Mouse (Mus musculus) G1E-ER4 (cell line): ENCODE data around the gene Akap10. TPM values are rescaled to one million over a fixed set of nuclear protein-coding genes. Genes with fewer than 3 reads are reported as not detected.

Experiments used
- GATA1 ChIP-seq: IDR thresholded peaks from one replicate; pipeline ENCODE4 v1.8.0; 2012; ENCODE audit warnings: low read length, inconsistent platforms
- polyA plus RNA-seq: library from polyadenylated mRNA; stranded (reverse); fragments of >175 nt; gene quantifications from 2 replicates; pipeline ENCODE4 v1.2.3, GENCODE M21; 2012

Akap10 gene
- polyA plus RNA-seq, 1 experiment, result 19.9 TPM

DNA sequence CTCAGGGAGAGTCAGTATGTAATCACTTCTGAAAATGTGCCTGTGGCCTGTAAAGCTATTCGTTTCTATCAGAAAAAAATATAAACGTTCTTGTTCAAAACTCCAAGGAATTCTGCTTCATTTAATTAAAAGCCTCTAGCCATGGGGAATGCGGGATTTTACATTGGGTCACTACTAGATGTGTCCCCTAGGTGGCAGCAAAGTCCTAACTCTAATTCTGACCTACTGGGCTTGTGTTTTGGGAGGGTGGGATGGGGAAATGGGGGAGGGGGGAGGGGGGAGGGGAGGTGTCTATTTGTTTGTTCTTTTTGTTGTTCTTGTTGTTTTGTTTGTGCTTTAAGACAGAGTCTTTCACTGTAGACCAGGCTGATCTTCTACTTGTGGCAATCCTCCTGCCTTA lies 19.3 kb upstream of the Akap10 start:
- no peak for TF ChIP-seq GATA1

DNA sequence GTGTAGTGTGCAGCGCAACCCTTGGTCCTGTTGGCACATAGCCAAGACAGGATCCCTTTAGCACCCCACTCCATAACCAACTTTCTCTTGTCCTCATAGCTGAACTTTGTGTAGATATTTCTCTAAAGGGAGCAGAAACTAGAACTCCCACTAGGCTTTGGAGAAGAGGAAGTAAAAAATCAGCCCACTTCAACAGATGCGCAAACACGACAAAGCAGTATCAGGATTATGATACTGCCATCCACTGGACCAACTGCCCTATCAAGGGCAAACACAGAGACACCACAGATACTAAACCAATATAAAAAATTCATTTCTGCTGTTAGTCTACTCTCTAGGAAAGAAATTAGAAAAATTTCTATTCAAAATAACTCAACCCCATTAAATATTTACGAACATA lies 16.6 kb upstream of the Akap10 start:
- no peak for TF ChIP-seq GATA1

DNA sequence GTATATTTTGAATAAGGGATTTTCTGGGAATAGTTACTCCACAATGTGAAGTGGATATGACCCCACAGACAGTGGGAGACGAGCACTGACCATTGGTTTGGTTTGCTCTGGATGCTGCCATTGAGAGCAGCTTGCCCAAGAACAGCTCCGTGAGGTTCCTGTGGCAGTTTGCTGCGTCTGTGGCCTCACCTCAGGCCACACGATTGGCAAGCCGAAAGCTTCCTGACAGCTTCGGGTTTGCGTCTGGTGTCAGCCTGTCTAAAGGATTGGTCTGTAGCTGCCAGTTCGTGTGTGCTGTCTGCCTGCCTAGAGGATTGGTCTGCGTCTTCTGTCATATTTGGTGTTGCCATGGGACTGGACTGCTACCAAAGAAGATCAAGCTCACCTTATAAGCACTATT lies 14.4 kb upstream of the Akap10 start:
- TF ChIP-seq GATA1, result no peak

DNA sequence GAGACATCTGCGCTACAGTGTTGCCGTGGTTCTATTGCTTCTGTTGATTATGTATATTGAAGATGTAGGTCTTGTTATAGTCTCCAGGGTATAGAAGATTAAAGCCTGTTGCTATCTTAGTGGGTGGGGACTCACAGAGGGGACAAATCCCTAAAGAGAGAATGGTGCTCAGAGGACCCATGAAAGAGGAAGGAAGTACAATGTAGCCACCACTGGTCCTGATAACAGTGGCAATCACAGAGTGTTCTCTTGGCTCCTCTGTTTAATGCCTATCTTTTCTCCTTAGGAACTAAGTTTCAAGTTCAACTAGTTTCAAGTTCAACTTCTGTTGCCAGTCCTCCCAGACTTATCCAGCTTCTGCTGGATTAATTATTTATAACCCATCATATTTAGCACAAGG lies 12.9 kb upstream of the Akap10 start:
- TF ChIP-seq GATA1, result no peak

GRCm38 (mm10) chr11:61937761-61938160 lies 7.7 kb upstream of the Akap10 start:
- TF ChIP-seq GATA1, result no peak

GRCm38 (mm10) chr11:61930640-61931586 lies 861 bp upstream of the Akap10 start:
- TF ChIP-seq GATA1, result no peak

DNA sequence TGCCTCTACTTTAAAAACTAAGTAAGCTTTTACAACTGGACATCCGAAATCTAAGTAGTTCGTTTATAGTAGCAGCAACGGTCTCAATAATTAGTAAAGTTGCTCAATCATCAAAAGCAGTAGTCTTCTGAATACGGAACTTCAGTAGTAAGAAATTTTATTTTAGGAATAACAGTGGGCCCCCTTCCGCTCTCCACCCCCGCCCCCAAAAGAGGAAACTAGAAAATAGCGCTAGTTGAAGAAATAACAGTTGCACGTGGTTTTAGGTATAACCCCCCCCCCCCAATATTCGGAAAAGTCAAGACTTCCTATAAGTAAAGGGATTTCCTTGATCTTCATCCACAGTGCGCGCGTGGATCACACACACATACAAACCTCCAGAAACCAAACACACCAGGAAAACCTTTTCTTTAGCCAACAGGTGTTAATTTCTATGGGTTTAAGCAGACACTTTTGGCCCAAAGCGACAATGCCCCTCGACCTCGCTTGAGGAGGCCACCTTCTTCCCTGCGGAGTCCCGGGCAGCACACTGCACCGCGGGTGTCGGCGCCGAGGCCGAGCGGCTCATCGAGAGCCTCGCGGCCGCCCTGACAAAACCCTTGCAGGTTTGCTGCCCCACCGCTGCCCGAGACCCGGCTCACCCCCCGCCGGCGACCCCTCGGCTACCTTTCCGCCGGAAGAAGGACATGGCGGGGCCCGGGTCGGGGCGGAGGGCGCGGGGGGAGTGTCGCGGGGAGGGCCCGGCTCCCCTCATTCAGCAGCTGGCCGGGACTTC lies 542 bp downstream of the Akap10 start:
- TF ChIP-seq GATA1, result no peak

GRCm38 (mm10) chr11:61923309-61923708 lies 6.7 kb downstream of the Akap10 start:
- TF ChIP-seq GATA1, result no peak

- TF ChIP-seq GATA1, result no peak
Observed at GRCm38 (mm10) chr11:61919702-61920101, 10.3 kb downstream of the Akap10 start.

DNA sequence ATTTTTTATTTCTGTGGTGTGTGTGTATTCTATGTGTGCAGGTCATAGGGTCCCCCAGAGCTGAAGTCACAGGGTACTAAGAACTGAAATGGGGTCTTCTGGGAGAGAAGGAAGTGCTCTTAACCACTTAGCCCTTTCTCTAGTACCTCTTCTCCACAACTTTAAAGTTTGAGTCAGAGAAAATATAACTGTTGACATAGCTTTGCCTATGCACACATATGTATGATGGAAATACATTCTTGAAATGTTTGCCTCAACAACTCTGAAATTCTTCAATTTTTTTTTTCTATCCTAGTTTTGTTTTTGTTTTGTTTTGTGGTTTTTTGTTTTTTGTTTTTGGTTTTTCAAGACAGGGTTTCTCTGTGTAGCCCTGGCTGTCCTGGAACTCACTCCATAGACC lies 21.7 kb downstream of the Akap10 start:
- TF ChIP-seq GATA1, result no peak

- TF ChIP-seq GATA1, result no peak
Observed at GRCm38 (mm10) chr11:61882183-61882582, 47.9 kb downstream of the Akap10 start.

GRCm38 (mm10) chr11:61879921-61880320 lies 50.1 kb downstream of the Akap10 start:
- no peak for TF ChIP-seq GATA1

- no peak for TF ChIP-seq GATA1
Observed at GRCm38 (mm10) chr11:61871881-61872280, 58.2 kb downstream of the Akap10 start.

DNA sequence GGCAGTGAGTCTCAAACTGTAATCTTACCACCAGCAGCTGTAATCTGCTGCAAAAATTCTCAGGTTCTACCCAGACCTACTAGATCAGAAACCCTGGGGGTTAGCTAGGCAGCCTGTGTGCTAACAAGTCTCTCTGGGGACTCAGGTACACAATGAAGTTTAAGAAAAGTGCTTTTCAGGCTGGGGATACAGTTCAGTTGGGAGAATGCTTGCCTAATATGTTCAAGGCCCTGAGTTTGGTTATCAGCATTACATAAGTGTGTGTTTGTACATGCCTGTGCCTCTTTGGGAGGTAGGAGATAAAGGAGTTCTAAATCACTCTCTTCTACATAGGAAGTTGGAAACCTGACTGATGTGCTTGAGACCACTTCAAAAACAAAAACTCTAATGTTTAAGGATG lies 63.2 kb downstream of the Akap10 start:
- TF ChIP-seq GATA1, result no peak

GRCm38 (mm10) chr11:61861781-61862547 lies 68.1 kb downstream of the Akap10 start:
- TF ChIP-seq GATA1, result no peak

DNA sequence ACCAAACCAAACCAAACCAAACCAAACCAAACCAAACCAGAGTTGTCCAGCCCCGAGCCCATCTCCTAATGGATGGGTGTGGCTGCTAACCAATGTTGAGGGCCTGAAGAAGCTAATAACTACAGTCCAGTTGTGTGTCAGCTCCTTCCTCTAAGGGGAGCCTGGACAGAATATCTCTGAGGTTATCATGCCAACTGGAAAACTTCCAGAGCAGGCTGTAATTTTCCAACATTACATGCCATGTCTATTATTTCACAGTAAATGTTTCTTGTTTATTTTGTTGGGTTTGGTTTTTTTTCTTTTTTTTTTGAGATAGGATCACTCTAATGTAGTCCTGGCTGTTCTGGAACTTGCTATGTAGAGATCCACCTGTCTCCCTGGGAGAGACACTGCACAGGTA lies 70.7 kb downstream of the Akap10 start:
- no peak for TF ChIP-seq GATA1

DNA sequence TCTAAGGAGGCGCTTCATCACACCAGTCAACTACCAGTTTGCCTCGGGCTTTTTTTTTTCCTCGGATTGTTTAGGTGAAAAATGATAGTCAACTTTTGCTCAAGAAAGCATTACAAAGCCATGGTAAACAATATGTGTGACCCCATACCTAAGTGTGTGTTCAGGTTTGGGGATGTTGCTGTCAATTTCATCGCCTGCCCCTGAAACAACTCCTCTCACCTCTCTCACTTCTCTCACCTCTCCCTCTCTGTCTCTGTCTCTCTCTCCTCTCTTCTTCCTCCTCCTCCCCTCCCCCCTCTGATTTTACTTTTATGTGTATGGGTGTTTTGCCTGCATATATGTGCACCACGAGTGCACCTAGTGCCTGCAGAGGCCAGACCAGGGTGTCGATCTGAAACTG lies 74.5 kb downstream of the Akap10 start:
- TF ChIP-seq GATA1, result no peak
